Mouse (Mus musculus) kidney, postnatal 0 days (tissue): ENCODE results near the gene Rsad1. TPM values are rescaled to one million over a fixed set of nuclear protein-coding genes. Genes with fewer than 3 reads are reported as not detected.
A peak's percentile ranks its signal among the peaks of the same experiment; 100 is the strongest.

Source experiments
- ATAC-seq: fragments of 200-750 bp; cut with Nextera tagmentation; replicated peaks from 2 replicates; pipeline ENCODE4 v1.8.0; 2017; ENCODE audit warnings: low read depth, moderate number of reproducible peaks, moderate TSS enrichment, moderate library complexity; ENCODE audit not compliant: low FRiP score
- DNase-seq: peaks from one replicate; pipeline ENCODE4 v3.0.0-alpha.2; 2016; ENCODE audit warnings: low spot score
- H3K27ac ChIP-seq: fragments of 300-500 bp; sonication (generic); 2 replicates; pipeline ENCODE4 v1.5.1; 2014; ENCODE audit warnings: mild to moderate bottlenecking
- H3K27me3 ChIP-seq: fragments of 300-500 bp; sonication (generic); 2 replicates; pipeline ENCODE4 v1.6.1; 2014; ENCODE audit warnings: low read length, mixed read lengths; ENCODE audit not compliant: insufficient read depth
- H3K36me3 ChIP-seq: fragments of 300-500 bp; sonication (generic); 2 replicates; pipeline ENCODE4 v1.6.1; 2014; ENCODE audit warnings: low read length, mixed read lengths; ENCODE audit not compliant: insufficient read depth
- H3K4me1 ChIP-seq: fragments of 300-500 bp; sonication (generic); replicated peaks from 2 replicates; pipeline ENCODE4 v1.6.1; 2014; ENCODE audit warnings: antibody characterized with exemption, low read length, mixed read lengths; ENCODE audit not compliant: insufficient read depth
- H3K4me2 ChIP-seq: fragments of 300-500 bp; sonication (generic); 2 replicates; pipeline ENCODE4 v1.6.1; 2014; ENCODE audit warnings: mild to moderate bottlenecking, low read length, moderate library complexity, mixed read lengths
- H3K4me3 ChIP-seq: fragments of 300-500 bp; sonication (generic); replicated peaks from 2 replicates; pipeline ENCODE4 v1.5.1; 2014; ENCODE audit warnings: low read depth, low read length
- H3K9ac ChIP-seq: fragments of 300-500 bp; sonication (generic); 2 replicates; pipeline ENCODE4 v1.6.1; 2014; ENCODE audit warnings: low read depth, low read length
- H3K9me3 ChIP-seq: fragments of 300-500 bp; sonication (generic); replicated peaks from 2 replicates; pipeline ENCODE4 v1.6.1; 2016; ENCODE audit warnings: low read length, inconsistent platforms, mixed read lengths
- CTCF ChIP-seq: IDR thresholded peaks from 2 replicates; pipeline ENCODE4 v1.5.1; 2016; ENCODE audit warnings: antibody characterized with exemption, low read depth, mild to moderate bottlenecking, moderate library complexity
- WGBS: fragments of 180-500 bp; shearing (Covaris S2); extraction: QIAGEN DNeasy Blood & Tissue Kit; methylation state at CpG from one replicate; pipeline ENCODE4 v1.1.7; 2014; 5-methylcytosine and 5-hydroxymethylcytosine counted together
- polyA plus RNA-seq: library from polyadenylated mRNA; unstranded; fragments of >200 nt; fragmentation: Nextera tagmentation; extraction: Ambion mirVana; gene quantifications from 2 replicates; pipeline ENCODE4 v1.2.1, GENCODE M21; 2015

Gene Rsad1
- polyA plus RNA-seq, 1 experiment from 2014 or later: 4.0 TPM

DNA sequence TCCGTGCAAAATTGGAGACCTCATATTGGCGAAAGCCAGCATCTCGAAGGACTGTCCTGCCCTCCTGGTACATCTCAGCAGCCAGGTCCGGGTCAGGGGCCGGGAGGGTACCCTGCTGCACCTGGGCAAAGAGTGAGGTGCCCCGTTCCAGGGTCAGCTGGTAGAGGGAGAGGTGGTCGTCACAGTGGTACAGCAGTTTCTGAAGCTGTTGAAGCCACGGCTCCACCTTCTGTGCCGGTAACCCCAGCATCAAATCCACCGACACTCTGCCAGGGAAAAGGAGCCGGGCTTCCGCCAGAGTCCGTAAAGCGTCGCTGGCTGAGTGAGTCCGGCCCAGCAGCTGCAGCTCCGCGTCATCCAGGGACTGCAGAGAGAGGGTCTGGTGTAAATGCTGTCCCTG lies 4.6 kb downstream of the Rsad1 start:
- Histone ChIP-seq H3K4me3 (no peak overlapping the region), H3K36me3 (no peaks in the 10 kb centered on the region), H3K27me3 (no peaks in the 10 kb centered on the region), H3K9me3 (no peaks in the 10 kb centered on the region), H3K4me2 (peak overlapping the region; percentile 39), H3K9ac (no peak overlapping the region), H3K4me1 (peaks cover 7% of the 10 kb centered on the region; the same call in 1 of the 2 replicates), H3K27ac (no peak overlapping the region)
- DNase-seq (no peak), ATAC-seq (no peak)
- TF ChIP-seq CTCF: no peak
- WGBS: 53% methylated on average over 18 of the region's 18 CpGs

DNA sequence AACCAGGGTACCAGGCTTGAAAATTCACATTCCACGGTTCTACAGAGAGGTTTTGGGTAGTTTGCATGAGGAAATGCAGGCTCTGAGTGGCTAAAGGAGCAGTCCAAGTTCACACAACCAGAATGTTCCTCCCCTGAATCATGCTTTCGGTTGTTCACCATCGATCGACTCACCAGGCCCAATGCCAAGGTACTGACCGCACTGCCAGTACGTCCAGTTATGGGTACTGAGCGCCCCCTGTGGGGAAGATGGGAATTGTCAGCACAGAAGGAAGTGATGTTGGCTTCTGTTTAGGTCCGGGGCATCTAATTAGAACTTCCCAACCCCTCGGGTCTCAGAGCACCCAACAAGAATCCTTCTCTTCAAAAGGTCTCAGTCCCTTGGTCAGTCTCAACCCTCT lies 5.1 kb downstream of the Rsad1 start:
- Histone ChIP-seq H3K4me1 (peaks cover 7% of the 10 kb centered on the region; the same call in 1 of the 2 replicates), H3K27ac (peak overlapping the region; percentile 31; the same call in 1 of the 2 replicates), H3K9ac (no peak overlapping the region), H3K4me2 (peak overlapping the region; percentile 39), H3K9me3 (no peaks in the 10 kb centered on the region), H3K27me3 (no peaks in the 10 kb centered on the region), H3K4me3 (no peak overlapping the region), H3K36me3 (no peaks in the 10 kb centered on the region)
- DNase-seq (peak; percentile 93), ATAC-seq (no peak)
- TF ChIP-seq CTCF: peak; percentile 95
- 21% methylated on average over 9 of the region's 9 CpGs for WGBS

DNA sequence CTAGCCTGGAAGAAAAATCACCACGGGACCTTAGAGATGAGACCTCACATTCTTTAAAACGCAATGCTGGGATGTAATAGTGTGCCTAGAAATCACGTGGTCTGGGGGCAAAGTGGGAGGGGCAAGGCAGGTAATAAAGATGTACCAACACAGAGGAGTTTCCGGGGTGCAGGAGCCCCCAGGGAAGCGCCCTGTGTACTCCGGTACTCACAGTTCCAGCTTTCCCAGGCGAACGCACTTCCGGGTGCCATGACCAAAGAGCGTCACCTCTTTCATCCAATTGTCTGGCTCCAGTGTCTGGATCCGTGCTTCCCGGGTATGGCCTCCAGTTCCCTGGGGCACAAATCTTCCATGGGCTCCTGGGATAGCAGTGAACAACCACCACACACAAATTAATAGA lies 5.7 kb downstream of the Rsad1 start:
- peaks cover 3% of the 10 kb centered on the region; the same call in 1 of the 2 replicates for H3K4me1 ChIP-seq
- H3K27ac ChIP-seq: no peak overlapping the region
- no peak overlapping the region for H3K4me2 ChIP-seq
- H3K4me3 ChIP-seq: no peak overlapping the region
- no peak overlapping the region for H3K9ac ChIP-seq
- 87% methylated on average over 12 of the region's 12 CpGs for WGBS
- ATAC-seq: no peak
- no peaks in the 10 kb centered on the region for H3K9me3 ChIP-seq
- H3K27me3 ChIP-seq: no peaks in the 10 kb centered on the region
- no peak for DNase-seq
- H3K36me3 ChIP-seq: no peaks in the 10 kb centered on the region
- no peak for TF ChIP-seq CTCF

DNA sequence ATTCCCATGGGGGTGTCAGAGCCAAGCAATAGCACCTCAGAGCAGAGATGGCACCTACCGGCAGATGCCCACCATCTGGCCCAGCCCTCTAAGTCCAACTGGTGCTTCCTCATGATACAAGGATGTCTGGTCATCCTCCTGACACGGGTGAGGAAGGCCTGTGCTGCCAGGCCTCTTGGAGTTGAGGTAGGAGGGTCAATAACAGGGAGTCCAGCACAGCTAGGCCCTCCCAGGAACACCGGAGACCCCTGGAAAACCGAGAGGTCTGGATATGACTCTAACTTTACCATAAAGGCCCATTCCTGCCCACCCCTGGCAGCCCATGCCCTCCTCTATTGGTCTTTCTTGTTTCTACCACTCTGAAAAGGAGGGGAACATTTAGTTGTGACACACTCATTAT lies 6.7 kb downstream of the Rsad1 start:
- ATAC-seq (no peak), DNase-seq (no peak)
- 86% methylated on average over 4 of the region's 4 CpGs for WGBS
- Histone ChIP-seq H3K4me2 (no peak overlapping the region), H3K36me3 (no peaks in the 10 kb centered on the region), H3K27me3 (no peaks in the 10 kb centered on the region), H3K4me1 (no peaks in the 10 kb centered on the region), H3K4me3 (no peak overlapping the region), H3K9me3 (no peaks in the 10 kb centered on the region), H3K27ac (no peak overlapping the region), H3K9ac (no peak overlapping the region)
- no peak for TF ChIP-seq CTCF

DNA sequence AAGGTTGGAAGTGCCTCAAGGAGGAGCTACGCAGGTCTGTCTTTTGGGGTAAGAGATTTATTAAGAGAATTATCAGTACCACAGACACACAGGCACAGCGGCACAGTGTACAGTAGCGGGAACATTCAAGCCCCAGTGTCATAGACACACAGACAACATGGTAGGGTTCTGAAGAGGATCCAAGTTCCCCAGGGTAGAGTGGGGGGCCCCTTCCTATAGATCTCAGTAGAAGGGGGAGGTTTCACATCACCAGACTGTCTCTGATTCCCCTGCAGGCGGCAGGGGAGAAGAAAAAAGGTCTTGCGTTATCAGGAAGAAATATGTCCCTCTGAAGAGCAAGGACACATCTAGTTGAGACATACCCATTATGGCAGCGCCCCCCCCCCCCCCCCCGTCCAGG lies 9.3 kb downstream of the Rsad1 start:
- Histone ChIP-seq H3K27me3 (no peaks in the 10 kb centered on the region), H3K9me3 (no peaks in the 10 kb centered on the region), H3K4me2 (no peak overlapping the region), H3K4me3 (no peak overlapping the region), H3K4me1 (no peaks in the 10 kb centered on the region), H3K9ac (no peak overlapping the region), H3K27ac (no peak overlapping the region), H3K36me3 (no peaks in the 10 kb centered on the region)
- DNase-seq (no peak), ATAC-seq (no peak)
- WGBS: 79% methylated on average over 7 of the region's 7 CpGs
- no peak for TF ChIP-seq CTCF

DNA sequence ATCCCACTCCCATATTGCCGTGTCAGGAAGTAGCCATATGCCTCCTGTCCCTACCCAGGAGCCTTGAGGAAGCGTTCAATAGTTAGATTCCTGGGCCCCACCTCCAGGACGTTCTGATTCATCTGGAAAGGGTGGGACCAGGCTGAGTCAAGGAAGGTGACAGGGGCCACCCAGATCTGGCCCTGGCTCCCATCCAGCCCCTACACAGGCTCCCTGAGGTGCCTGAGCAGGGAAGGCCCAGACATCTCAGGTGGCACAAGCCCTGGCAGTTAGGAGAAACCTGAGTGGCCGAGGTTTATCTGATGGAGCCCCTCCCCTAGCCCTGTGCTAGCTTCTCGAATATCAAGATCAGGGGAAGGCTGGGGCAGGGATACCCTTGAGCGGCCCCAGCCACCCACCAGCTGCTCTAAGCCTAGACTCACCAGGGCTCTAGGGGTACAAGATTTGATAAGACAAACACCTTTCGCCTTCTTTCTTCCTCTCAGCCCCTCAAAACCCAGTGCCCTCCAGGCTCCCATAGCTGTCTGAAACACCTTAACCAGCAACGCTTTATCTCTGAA lies 10.2 kb downstream of the Rsad1 start:
- no peak for DNase-seq
- ATAC-seq: 0 out of 2 replicates have a peak, but pooled peaks have one; percentile 47
- no peaks in the 10 kb centered on the region for H3K36me3 ChIP-seq
- no peak overlapping the region for H3K27ac ChIP-seq
- H3K9ac ChIP-seq: no peak overlapping the region
- H3K9me3 ChIP-seq: no peaks in the 10 kb centered on the region
- H3K4me1 ChIP-seq: no peaks in the 10 kb centered on the region
- 51% methylated on average over 8 of the region's 8 CpGs for WGBS
- no peak for TF ChIP-seq CTCF
- no peaks in the 10 kb centered on the region for H3K27me3 ChIP-seq
- H3K4me3 ChIP-seq: no peak overlapping the region
- no peak overlapping the region for H3K4me2 ChIP-seq

DNA sequence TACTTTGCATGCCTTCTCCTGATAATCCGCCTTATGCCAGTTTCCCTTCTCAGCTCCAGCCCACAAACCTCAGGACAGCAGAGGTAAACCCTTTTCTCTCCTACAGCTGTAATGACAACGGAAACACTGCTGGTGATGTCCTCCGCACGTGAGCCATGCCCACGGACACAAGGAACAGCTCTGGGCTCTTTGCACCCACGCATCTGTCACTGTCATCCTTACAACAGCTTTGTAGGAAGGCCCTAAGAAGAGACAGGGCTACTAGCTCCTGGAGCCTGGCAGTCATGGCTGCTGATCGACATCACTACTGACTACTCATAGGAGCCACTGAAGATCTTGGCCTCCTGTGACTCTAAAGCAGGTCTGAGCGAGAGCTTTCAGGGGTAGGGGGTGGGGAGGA lies 15.9 kb downstream of the Rsad1 start:
- Histone ChIP-seq H3K9me3 (no peaks in the 10 kb centered on the region), H3K4me1 (no peaks in the 10 kb centered on the region), H3K9ac (no peak overlapping the region), H3K27ac (no peak overlapping the region), H3K36me3 (no peaks in the 10 kb centered on the region), H3K4me3 (no peak overlapping the region), H3K27me3 (no peaks in the 10 kb centered on the region), H3K4me2 (no peak overlapping the region)
- DNase-seq: no peak
- WGBS: 78% methylated on average over 8 of the region's 8 CpGs
- no peak for ATAC-seq
- no peak for TF ChIP-seq CTCF
